Mouse (Mus musculus): ENCODE results near the gene Hs3st5. TPM values are rescaled to one million over a fixed set of nuclear protein-coding genes. Genes with fewer than 3 reads are reported as not detected.

Gene Hs3st5
- total and polyA plus RNA-seq, 2 experiments from 2014 or later, result 33.8 to 62.1 TPM

GRCm38 (mm10) chr10:36623037-36623436 is 116.4 kb downstream of the Hs3st5 start:
- no peak for ATAC-seq
- WGBS, result 68% methylated on average over 1 of the region's 1 CpGs

GRCm38 (mm10) chr10:36627952-36628351 is 121.3 kb downstream of the Hs3st5 start:
- H3K27ac ChIP-seq, result no peak overlapping the region
- H3K4me1 ChIP-seq (ENCODE audit: insufficient read depth, low read length), result no peaks in the 10 kb centered on the region
- H3K4me2 ChIP-seq (ENCODE audit: low read depth, low read length), result no peak overlapping the region
- no peaks in the 10 kb centered on the region for H3K36me3 ChIP-seq (ENCODE audit: insufficient read depth, low read length)
- H3K27me3 ChIP-seq (ENCODE audit: insufficient read depth, low read length), result no peaks in the 10 kb centered on the region
- no peaks in the 10 kb centered on the region for H3K9me3 ChIP-seq (ENCODE audit: low read length)
- WGBS, result 87% methylated on average over 4 of the region's 4 CpGs
- no peak for DNase-seq (ENCODE audit: low spot score)
- no peak for ATAC-seq
- no peak overlapping the region for H3K4me3 ChIP-seq (ENCODE audit: low read length)
- no peak for TF ChIP-seq CTCF (IDR thresholded peaks at IDR 0.05; ENCODE audit: low read depth)
- H3K9ac ChIP-seq (replicated peaks; ENCODE audit: low read length), result no peak overlapping the region

More at GRCm38 (mm10) chr10:36623037-36623436, 116.4 kb downstream of the Hs3st5 start:
- no peak overlapping the region for H3K27ac ChIP-seq
- H3K36me3 ChIP-seq (ENCODE audit: insufficient read depth, low read length), result no peaks in the 10 kb centered on the region
- no peaks in the 10 kb centered on the region for H3K4me1 ChIP-seq (ENCODE audit: insufficient read depth, low read length)
- no peaks in the 10 kb centered on the region for H3K27me3 ChIP-seq (ENCODE audit: insufficient read depth, low read length)
- DNase-seq (ENCODE audit: low spot score), result no peak
- no peak overlapping the region for H3K4me2 ChIP-seq (ENCODE audit: low read depth, low read length)
- TF ChIP-seq CTCF (IDR thresholded peaks at IDR 0.05; ENCODE audit: low read depth), result no peak
- H3K9ac ChIP-seq (replicated peaks; ENCODE audit: low read length), result no peak overlapping the region
- no peaks in the 10 kb centered on the region for H3K9me3 ChIP-seq (ENCODE audit: low read length)
- no peak overlapping the region for H3K4me3 ChIP-seq (ENCODE audit: low read length)

- H3K4me2 ChIP-seq (ENCODE audit: low read depth, low read length), result no peak overlapping the region
- H3K36me3 ChIP-seq (ENCODE audit: insufficient read depth, low read length), result no peaks in the 10 kb centered on the region
- H3K4me3 ChIP-seq (ENCODE audit: low read length), result no peak overlapping the region
- ATAC-seq (no peak), DNase-seq (ENCODE audit: low spot score) (no peak)
- 89% methylated on average over 1 of the region's 1 CpGs for WGBS
- TF ChIP-seq CTCF (IDR thresholded peaks at IDR 0.05; ENCODE audit: low read depth), result no peak
- H3K27me3 ChIP-seq (ENCODE audit: insufficient read depth, low read length), result no peaks in the 10 kb centered on the region
- no peak overlapping the region for H3K9ac ChIP-seq (replicated peaks; ENCODE audit: low read length)
- no peaks in the 10 kb centered on the region for H3K9me3 ChIP-seq (ENCODE audit: low read length)
- no peak overlapping the region for H3K27ac ChIP-seq
- H3K4me1 ChIP-seq (ENCODE audit: insufficient read depth, low read length), result no peaks in the 10 kb centered on the region
These were observed 125.1 kb downstream of the Hs3st5 start for GRCm38 (mm10) chr10:36631746-36632145.

- TF ChIP-seq CTCF (IDR thresholded peaks at IDR 0.05; ENCODE audit: low read depth), result no peak
- H3K4me2 ChIP-seq (ENCODE audit: low read depth, low read length), result no peak overlapping the region
These were observed 144.0 kb downstream of the Hs3st5 start for GRCm38 (mm10) chr10:36650653-36651052.

GRCm38 (mm10) chr10:36713974-36714373 is 207.4 kb downstream of the Hs3st5 start:
- 77% methylated on average over 3 of the region's 3 CpGs for WGBS
- no peaks in the 10 kb centered on the region for H3K36me3 ChIP-seq (ENCODE audit: insufficient read depth, low read length)
- no peaks in the 10 kb centered on the region for H3K4me1 ChIP-seq (ENCODE audit: insufficient read depth, low read length)
- H3K4me3 ChIP-seq (ENCODE audit: low read length), result no peak overlapping the region
- ATAC-seq (no peak), DNase-seq (ENCODE audit: low spot score) (no peak)
- H3K27ac ChIP-seq, result no peak overlapping the region
- no peak overlapping the region for H3K9ac ChIP-seq (replicated peaks; ENCODE audit: low read length)
- H3K9me3 ChIP-seq (ENCODE audit: low read length), result no peaks in the 10 kb centered on the region
- TF ChIP-seq CTCF (IDR thresholded peaks at IDR 0.05; ENCODE audit: low read depth), result no peak
- H3K27me3 ChIP-seq (ENCODE audit: insufficient read depth, low read length), result no peaks in the 10 kb centered on the region
- H3K4me2 ChIP-seq (ENCODE audit: low read depth, low read length), result no peak overlapping the region

More at GRCm38 (mm10) chr10:36650653-36651052, 144.0 kb downstream of the Hs3st5 start:
- H3K9ac ChIP-seq (replicated peaks; ENCODE audit: low read length), result no peak overlapping the region
- no peak overlapping the region for H3K4me3 ChIP-seq (ENCODE audit: low read length)
- DNase-seq (ENCODE audit: low spot score), result no peak
- WGBS, result 76% methylated on average over 5 of the region's 5 CpGs
- no peaks in the 10 kb centered on the region for H3K36me3 ChIP-seq (ENCODE audit: insufficient read depth, low read length)
- no peaks in the 10 kb centered on the region for H3K27me3 ChIP-seq (ENCODE audit: insufficient read depth, low read length)
- H3K9me3 ChIP-seq (ENCODE audit: low read length), result no peaks in the 10 kb centered on the region
- H3K4me1 ChIP-seq (ENCODE audit: insufficient read depth, low read length), result no peaks in the 10 kb centered on the region
- H3K27ac ChIP-seq, result no peak overlapping the region
- no peak for ATAC-seq

- Histone ChIP-seq H3K4me1 (ENCODE audit: insufficient read depth, low read length) (peaks cover 6% of the 10 kb centered on the region; the same call in 1 of the 2 replicates), H3K36me3 (ENCODE audit: insufficient read depth, low read length) (no peaks in the 10 kb centered on the region), H3K27ac (no peak overlapping the region), H3K27me3 (ENCODE audit: insufficient read depth, low read length) (no peaks in the 10 kb centered on the region), H3K9ac (replicated peaks; ENCODE audit: low read length) (no peak overlapping the region), H3K9me3 (ENCODE audit: low read length) (no peaks in the 10 kb centered on the region), H3K4me3 (ENCODE audit: low read length) (no peak overlapping the region), H3K4me2 (ENCODE audit: low read depth, low read length) (no peak overlapping the region)
- 79% methylated on average over 3 of the region's 3 CpGs for WGBS
- TF ChIP-seq CTCF (IDR thresholded peaks at IDR 0.05; ENCODE audit: low read depth), result no peak
- ATAC-seq, result no peak
- DNase-seq (ENCODE audit: low spot score), result no peak
These were observed 219.6 kb downstream of the Hs3st5 start for GRCm38 (mm10) chr10:36726239-36726638.

- Histone ChIP-seq H3K27me3 (ENCODE audit: insufficient read depth, low read length) (no peaks in the 10 kb centered on the region), H3K9ac (replicated peaks; ENCODE audit: low read length) (no peak overlapping the region), H3K4me3 (ENCODE audit: low read length) (no peak overlapping the region), H3K4me2 (ENCODE audit: low read depth, low read length) (no peak overlapping the region), H3K4me1 (ENCODE audit: insufficient read depth, low read length) (peaks cover 6% of the 10 kb centered on the region; the same call in 1 of the 2 replicates), H3K27ac (peak overlapping the region; percentile 18; the same call in 1 of the 2 replicates), H3K36me3 (ENCODE audit: insufficient read depth, low read length) (no peaks in the 10 kb centered on the region), H3K9me3 (ENCODE audit: low read length) (no peaks in the 10 kb centered on the region)
- DNase-seq (ENCODE audit: low spot score) (peak; percentile 52), ATAC-seq (peak; percentile 77)
- 32% methylated on average over 13 of the region's 13 CpGs for WGBS
- no peak; the same call in 1 of the 2 replicates for TF ChIP-seq CTCF (IDR thresholded peaks at IDR 0.05; ENCODE audit: low read depth)
These were observed 222.9 kb downstream of the Hs3st5 start for GRCm38 (mm10) chr10:36729361-36730098.

All from hindbrain, postnatal 0 days (tissue).